32 mouse cellular contexts compared by ENCODE assay signal in genomic region chr5:115498307-115499240, GRCm38 (mm10). TPM values are rescaled to one million over a fixed set of nuclear protein-coding genes. Genes with fewer than 3 reads are reported as not detected.
DNase-seq lines count a peak whose midpoint lies in the region; ATAC-seq and TF ChIP-seq lines count a peak whose summit lies in the region.
"Had no signal": no experiment of that assay in that cellular context is flagged by ENCODE, and none has a peak within 500 bp of the region (broad histone marks: within the 10 kb centered on the region; RNA-seq: fewer than 3 reads in every experiment).

No protein-coding gene starts in this region.

- no peak overlapping the region for H3K9ac ChIP-seq in MEL (ENCODE audit: control insufficient read depth, low read depth, low read length, poor library complexity, severe bottlenecking)
- H3K9ac ChIP-seq: embryonic facial prominence, embryonic 15.5 days; forebrain, postnatal 0 days; heart, embryonic 13.5 days; hindbrain, embryonic 13.5 days; liver, embryonic 12.5 days; lung, embryonic 14.5 days; midbrain, embryonic 15.5 days had no signal

- no peak for TF ChIP-seq EP300 in MEL (IDR thresholded peaks at IDR 0.05; ENCODE audit: low read depth in 1 of 2, low read length in 2 of 2)

- 56% methylated on average over 9 of the region's 9 CpGs for WGBS in limb, embryonic 10.5 days

- 0 out of 4 replicates have a peak, but pooled peaks cover 0 to 5% of the 10 kb centered on the region in 2 experiments for H3K4me1 ChIP-seq in MEL (ENCODE audit: control insufficient read depth in 1 of 2, insufficient read depth in 2 of 2, low read length in 2 of 2)
- peaks cover 4% of the 10 kb centered on the region; the same call in 1 of the 2 replicates for H3K4me1 ChIP-seq in limb, embryonic 10.5 days
- H3K4me1 ChIP-seq: midbrain, embryonic 15.5 days had no signal

- TF ChIP-seq CTCF in MEL (IDR thresholded peaks at IDR 0.05 in 2 of 3, conservative IDR thresholded peaks at IDR 0.05 in 1 of 3; ENCODE audit: control insufficient read depth in 1 of 3, insufficient read depth in 1 of 3, low read depth in 2 of 3, low read length in 3 of 3, poor library complexity in 1 of 3, severe bottlenecking in 1 of 3): no peak

- H3K9me3 ChIP-seq in MEL (replicated peaks; ENCODE audit: insufficient read depth, low read length): no peaks in the 10 kb centered on the region
- no peaks in the 10 kb centered on the region for H3K9me3 ChIP-seq in limb, embryonic 10.5 days (replicated peaks)
- H3K9me3 ChIP-seq: forebrain, embryonic 10.5 days; heart, embryonic 13.5 days; hindbrain, embryonic 13.5 days; liver, embryonic 12.5 days; midbrain, embryonic 15.5 days had no signal

- H3K27ac ChIP-seq in MEL (ENCODE audit: control insufficient read depth, low read depth, low read length): no peak overlapping the region
- peak overlapping the region; percentile 30; the same call in 1 of the 2 replicates for H3K27ac ChIP-seq in limb, embryonic 10.5 days
- H3K27ac ChIP-seq: embryonic facial prominence, embryonic 15.5 days; forebrain, embryonic 10.5 days; gastrocnemius, adult 2 months; heart, embryonic 13.5 days; hindbrain, embryonic 13.5 days; layer of hippocampus, adult 2 months; liver, embryonic 12.5 days; macrophage; midbrain, embryonic 15.5 days had no signal

- H3K79me2 ChIP-seq in MEL (ENCODE audit: control insufficient read depth, insufficient read depth, low read length, poor library complexity): no peaks in the 10 kb centered on the region

- H3K4me3 ChIP-seq in MEL (ENCODE audit: control insufficient read depth in 1 of 2, insufficient read depth in 1 of 2, low read depth in 2 of 2, low read length in 2 of 2): no peak overlapping the region
- H3K4me3 ChIP-seq in limb, embryonic 10.5 days: no peak overlapping the region
- H3K4me3 ChIP-seq: embryonic facial prominence, embryonic 15.5 days; forebrain, embryonic 10.5 days; gastrocnemius, adult 2 months; heart, embryonic 13.5 days; hindbrain, embryonic 13.5 days; layer of hippocampus, adult 2 months; liver, embryonic 12.5 days; midbrain, embryonic 15.5 days; myocyte had no signal

- no peak for TF ChIP-seq POLR2A in MEL (IDR thresholded peaks at IDR 0.05; ENCODE audit: control insufficient read depth in 1 of 2, insufficient read depth in 1 of 2, low read depth in 1 of 2, low read length in 2 of 2, poor library complexity in 1 of 2)

- no peaks in the 10 kb centered on the region for H3K27me3 ChIP-seq in MEL (ENCODE audit: control insufficient read depth in 1 of 2, insufficient read depth in 2 of 2, low read length in 2 of 2)
- no peaks in the 10 kb centered on the region for H3K27me3 ChIP-seq in limb, embryonic 10.5 days (ENCODE audit: low read depth, poor library complexity, severe bottlenecking)
- H3K27me3 ChIP-seq: embryonic facial prominence, embryonic 15.5 days; heart, embryonic 13.5 days; hindbrain, embryonic 13.5 days; liver, embryonic 12.5 days; midbrain, embryonic 15.5 days; Patski had no signal

- TF ChIP-seq RAD21 in MEL (IDR thresholded peaks at IDR 0.05; ENCODE audit: low read depth, low read length): no peak

- H3K36me3 ChIP-seq in MEL (ENCODE audit: control insufficient read depth in 1 of 2, insufficient read depth in 2 of 2, low read length in 2 of 2): no peaks in the 10 kb centered on the region
- H3K36me3 ChIP-seq in limb, embryonic 10.5 days: no peaks in the 10 kb centered on the region
- H3K36me3 ChIP-seq: embryonic facial prominence, embryonic 15.5 days; forebrain, embryonic 10.5 days; heart, embryonic 13.5 days; hindbrain, embryonic 13.5 days; liver, embryonic 12.5 days; midbrain, embryonic 15.5 days had no signal

- no peak for DNase-seq in cerebellum, postnatal 4 days (ENCODE audit: low spot score in 2 of 2)
- DNase-seq in heart, adult 11 months: peak; percentile 80
- DNase-seq in heart, adult 18-20 months: no peak
- peak; percentile 43 for DNase-seq in MEL (ENCODE audit: low read depth, low spot score)
- no peak for DNase-seq in limb, embryonic 10.5 days (ENCODE audit: low spot score)
- DNase-seq in testis, postnatal 14 days (ENCODE audit: low spot score): no peak
- DNase-seq in right cerebral cortex, postnatal 36 days (ENCODE audit: low spot score in 2 of 2): no peak
- DNase-seq: adrenal gland, postnatal 25 days; forebrain, postnatal 0 days; gastrocnemius, adult 2 months; kidney, adult 2 months; kidney, postnatal 14 days; lung, embryonic 14.5 days; spleen, adult 18-20 months; thymus, adult 18-20 months; thymus, postnatal 4 days had no signal

- peak; percentile 56; the same call in 1 of the 2 replicates for ATAC-seq in cerebellum, adult (ENCODE audit: insufficient number of reproducible peaks, low FRiP score, low TSS enrichment)
- ATAC-seq: forebrain, postnatal 0 days; inflammation-experienced regulatory T-cells, adult 6 months; liver, embryonic 12.5 days; midbrain, embryonic 15.5 days; Patski had no signal

TF ChIP-seq in MEL, 35 proteins besides CTCF, POLR2A, EP300 and RAD21:
- TF ChIP-seq TBP (IDR thresholded peaks at IDR 0.05; ENCODE audit: low read depth, low read length) (peak; percentile 98), E2F4 (IDR thresholded peaks at IDR 0.05; ENCODE audit: borderline replicate concordance, low read depth, low read length) (no peak)

RNA-seq across cellular contexts. Expression of gene Pxn, which starts 7.9 kb away (rescaled TPM):
- total RNA-seq in heart, adult 18-20 months (2021): 10 to 100 TPM; 34.0 to 35.1 TPM
- 12.7 and 15.2 TPM in 2 replicates for total RNA-seq in MEL (2012; rRNA removed)
- polyA plus RNA-seq in MEL (2012; ENCODE audit: insufficient read depth in 1 of 2, insufficient read length in 2 of 2, low read depth in 1 of 2, low replicate concordance in 2 of 2, missing spikeins in 1 of 2): 100 to 1,000 TPM in 1 of 2 experiments, 10 to 100 TPM in 1; 29.2 to 167 TPM
- 36.8 and 45.3 TPM in 2 replicates for polyA plus RNA-seq in limb, embryonic 10.5 days (2016; fragmentation: Nextera tagmentation; extraction: Ambion mirVana)

RNA-seq across cellular contexts. Expression of gene Sirt4, which starts 14.0 kb away (rescaled TPM):
- 10 to 100 TPM; 13.6 to 19.5 TPM for total RNA-seq in heart, adult 18-20 months (2021)
- 7.6 and 9.2 TPM in 2 replicates for total RNA-seq in MEL (2012; rRNA removed)
- 10 to 100 TPM in 1 of 2 experiments, not detected in 1; 10.3 TPM for polyA plus RNA-seq in MEL (2012; ENCODE audit: insufficient read depth in 1 of 2, insufficient read length in 2 of 2, low read depth in 1 of 2, low replicate concordance in 2 of 2, missing spikeins in 1 of 2)
- 16.0 and 18.5 TPM in 2 replicates for polyA plus RNA-seq in limb, embryonic 10.5 days (2016; fragmentation: Nextera tagmentation; extraction: Ambion mirVana)

RNA-seq across cellular contexts. Expression of gene Pla2g1b, which starts 32.5 kb away (rescaled TPM):
- total RNA-seq in heart, adult 18-20 months (2021): not detected
- 0.58 and 0.92 TPM in 2 replicates for total RNA-seq in MEL (2012; rRNA removed)
- 1 to 10 TPM in 1 of 2 experiments, not detected in 1; 6.6 TPM for polyA plus RNA-seq in MEL (2012; ENCODE audit: insufficient read depth in 1 of 2, insufficient read length in 2 of 2, low read depth in 1 of 2, low replicate concordance in 2 of 2, missing spikeins in 1 of 2)
- not detected in 2 replicates for polyA plus RNA-seq in limb, embryonic 10.5 days (2016; fragmentation: Nextera tagmentation; extraction: Ambion mirVana)
- total RNA-seq: adrenal gland, postnatal 25 days; forebrain, postnatal 0 days; gastrocnemius, adult 2 months; granulocyte monocyte progenitor cell, adult 5-6 weeks; heart, postnatal 25 days; layer of hippocampus, adult 2 months; left cerebral cortex, adult 18-20 months had no signal
- polyA plus RNA-seq: embryonic facial prominence, embryonic 15.5 days; forebrain, embryonic 10.5 days; forebrain, postnatal 0 days; hindbrain, embryonic 13.5 days; inflammation-experienced regulatory T-cells, adult 6 months; limb, embryonic 11.5 days; macrophage; midbrain, embryonic 15.5 days; myocyte; Patski had no signal

Comparison
In these comparisons a context has a peak if more than half of its experiments do, and no peak if none do; other contexts are left out.
1. DNase-seq: peak in heart, adult 11 months (single experiment) and MEL (single experiment); none in cerebellum, postnatal 4 days (0 of 2), heart, adult 18-20 months (0 of 2), limb, embryonic 10.5 days (single experiment), testis, postnatal 14 days (single experiment) and right cerebral cortex, postnatal 36 days (0 of 2).